Mouse (Mus musculus): ENCODE measurements at regions not wholly inside any gene's neighbourhood (a gene's known extent, or its start where the extent isn't known, plus 50 kb on each side); places are given as distances from the start of the nearest gene placed in this dataset.
A peak's percentile ranks its signal among the peaks of the same experiment; 100 is the strongest.

DNA sequence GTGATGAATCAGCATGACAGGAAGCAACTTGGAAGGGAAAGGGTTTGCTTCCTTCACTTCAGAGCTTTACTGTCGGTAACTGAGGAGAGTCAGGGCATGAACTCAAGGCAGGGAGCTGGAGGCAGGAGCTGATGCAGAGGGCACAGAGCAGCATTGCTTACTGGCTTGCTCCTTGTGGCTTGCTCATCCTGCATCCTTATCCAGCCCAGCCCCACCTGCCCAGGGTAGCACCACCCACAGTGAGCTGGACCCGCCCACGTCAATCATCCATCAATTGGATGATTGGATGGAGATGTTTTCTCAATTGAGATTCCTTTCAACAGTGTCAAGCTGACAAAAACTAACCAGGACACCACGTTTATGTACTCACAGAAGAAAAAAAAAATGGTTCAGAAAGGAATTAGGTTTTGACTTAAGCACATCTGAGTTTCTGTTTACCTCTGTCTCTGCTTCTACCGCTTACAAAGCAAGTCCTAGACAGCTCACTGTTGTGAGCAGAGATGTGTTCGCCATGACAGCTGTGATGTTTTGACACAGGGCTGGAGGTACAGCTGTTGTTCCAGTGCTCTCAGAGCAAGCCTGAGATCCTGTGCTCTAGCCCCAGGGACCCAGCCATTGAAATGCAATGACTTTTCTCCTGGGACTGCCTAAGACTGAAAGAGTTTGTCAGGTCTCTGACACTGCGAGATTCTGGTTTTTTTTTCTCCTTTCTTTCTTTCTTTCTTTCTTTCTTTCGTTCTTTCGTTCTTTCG is 186.6 kb upstream of the Hes1 start:
- no peak for DNase-seq

DNA sequence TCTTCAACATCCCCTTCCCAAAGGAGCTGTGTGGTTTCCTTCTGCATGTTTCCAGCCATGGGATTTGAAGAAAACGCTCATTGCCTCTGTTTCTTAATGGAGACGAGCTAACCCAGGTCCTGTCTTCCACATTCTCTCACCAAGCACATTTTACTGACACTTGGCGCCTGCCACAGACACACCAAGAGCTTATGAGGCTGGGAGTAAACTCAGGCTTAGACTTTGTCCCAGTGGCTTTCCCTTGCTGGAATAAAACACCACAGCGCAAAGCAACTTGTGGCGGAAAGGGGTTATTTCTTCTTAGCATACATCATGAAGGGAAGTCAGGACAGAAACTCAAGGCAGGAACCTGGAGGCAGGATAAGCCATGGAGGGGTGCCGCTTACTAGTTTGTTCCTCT is 184.5 kb upstream of the Hes1 start:
- no peak for DNase-seq

DNA sequence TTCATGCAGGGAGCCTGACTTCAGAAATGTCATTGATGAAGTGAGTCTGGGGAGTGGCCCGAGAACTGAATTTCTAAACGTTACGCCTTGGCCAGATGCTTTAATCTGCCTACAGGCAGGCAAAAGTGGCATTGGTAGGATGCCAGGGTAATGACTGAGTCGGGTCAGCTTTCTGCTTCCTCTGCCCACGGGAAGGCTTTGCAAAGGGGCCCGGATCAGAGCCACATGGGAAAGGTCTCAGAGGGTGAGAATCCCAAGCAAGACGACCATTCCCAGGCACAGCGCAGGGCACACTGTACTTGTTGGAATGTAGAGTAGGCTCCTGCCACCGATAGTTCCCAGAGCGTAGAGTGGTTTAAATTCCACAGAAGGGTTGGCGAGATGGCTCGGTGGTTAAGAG is 182.7 kb upstream of the Hes1 start:
- DNase-seq: no peak

DNA sequence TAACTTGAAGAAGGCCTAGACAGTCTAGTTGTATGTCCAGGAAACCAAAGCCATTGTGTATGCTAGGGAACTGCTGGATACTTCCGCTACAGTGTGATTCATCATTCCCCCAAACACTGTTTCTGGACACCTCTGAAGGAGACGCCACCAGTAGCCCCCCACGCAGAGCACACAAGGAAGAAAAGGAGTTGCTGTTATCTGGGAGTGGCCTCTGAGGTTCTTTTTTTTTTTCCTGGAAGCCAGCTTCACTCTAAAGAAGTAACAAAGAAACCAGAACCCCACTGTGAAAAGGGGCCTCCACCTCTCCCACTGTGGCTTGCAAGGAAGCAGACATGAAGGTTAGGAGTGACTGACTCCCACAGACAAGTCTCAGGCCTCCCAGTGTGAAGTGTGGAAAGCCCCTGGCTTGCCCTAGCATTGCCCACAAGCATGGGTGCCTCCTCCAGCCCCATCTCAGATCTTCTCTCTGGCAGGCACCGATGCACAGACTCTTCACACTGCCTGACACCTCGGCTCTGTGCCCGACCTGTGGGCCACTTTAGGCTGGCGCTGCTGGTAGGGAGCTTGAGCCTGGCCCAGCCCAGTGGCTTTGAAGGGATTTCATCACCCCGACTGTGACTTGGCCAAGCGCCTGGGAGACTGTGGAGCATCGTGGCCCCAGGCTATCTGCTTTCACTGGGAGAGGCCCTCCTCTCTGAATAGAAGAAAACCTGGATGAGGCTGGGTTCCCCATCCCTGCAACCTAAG is 181.8 kb upstream of the Hes1 start:
- DNase-seq: peak; percentile 84

DNA sequence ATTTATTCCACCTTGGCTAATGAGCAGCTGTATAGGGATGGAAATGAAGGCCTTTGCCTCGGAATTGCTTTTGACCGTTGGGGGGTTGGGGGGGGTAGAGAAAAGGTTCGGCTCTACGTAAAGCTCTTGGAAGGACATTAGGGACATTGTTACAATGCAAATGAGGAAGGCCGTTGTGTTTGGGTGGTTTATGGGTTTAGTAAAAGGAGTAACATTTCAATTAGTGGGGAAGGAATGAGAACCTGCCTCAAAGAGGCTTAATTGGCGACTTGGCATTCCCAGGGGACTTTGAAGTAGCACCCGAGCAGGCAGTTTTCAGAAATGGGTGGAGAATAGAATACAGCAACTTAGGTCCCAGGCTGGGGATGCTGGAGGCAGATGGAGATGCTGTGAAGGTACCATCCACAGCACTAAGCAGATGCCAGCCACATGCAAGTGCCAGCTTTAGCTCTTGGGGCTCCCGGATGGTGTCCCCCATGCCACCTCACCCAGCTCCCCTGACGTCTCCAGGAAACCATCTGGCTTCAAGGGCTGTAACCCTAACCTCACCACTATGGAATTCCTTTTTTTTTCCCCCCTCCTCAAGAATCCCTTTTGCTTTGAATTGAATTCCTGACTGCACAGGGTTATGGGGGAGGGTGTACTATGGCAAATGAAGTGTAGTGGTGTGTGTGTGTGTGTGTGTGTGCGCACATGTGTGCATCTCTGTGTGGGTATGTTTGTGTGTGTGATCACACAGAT is 180.8 kb upstream of the Hes1 start:
- DNase-seq: no peak

DNA sequence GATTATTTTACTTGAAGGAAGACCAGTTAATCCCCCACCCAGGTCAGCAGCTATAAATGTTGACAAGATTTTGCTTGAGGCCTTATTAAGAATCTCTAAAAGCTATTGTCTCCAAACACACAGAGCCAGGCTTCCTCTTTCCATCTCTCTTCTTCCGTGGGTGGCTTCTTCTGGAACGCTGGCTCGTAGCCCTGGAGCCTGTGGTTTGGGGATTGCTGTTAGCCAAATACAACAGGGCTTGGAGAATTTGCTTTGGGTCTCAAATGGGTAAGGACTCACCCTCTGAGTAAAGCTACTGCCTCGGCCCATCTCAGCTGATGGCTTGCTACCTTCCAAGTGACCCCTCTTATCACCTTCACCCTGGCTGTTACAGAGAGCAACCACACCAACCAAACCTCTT is 179.3 kb upstream of the Hes1 start:
- DNase-seq: no peak

DNA sequence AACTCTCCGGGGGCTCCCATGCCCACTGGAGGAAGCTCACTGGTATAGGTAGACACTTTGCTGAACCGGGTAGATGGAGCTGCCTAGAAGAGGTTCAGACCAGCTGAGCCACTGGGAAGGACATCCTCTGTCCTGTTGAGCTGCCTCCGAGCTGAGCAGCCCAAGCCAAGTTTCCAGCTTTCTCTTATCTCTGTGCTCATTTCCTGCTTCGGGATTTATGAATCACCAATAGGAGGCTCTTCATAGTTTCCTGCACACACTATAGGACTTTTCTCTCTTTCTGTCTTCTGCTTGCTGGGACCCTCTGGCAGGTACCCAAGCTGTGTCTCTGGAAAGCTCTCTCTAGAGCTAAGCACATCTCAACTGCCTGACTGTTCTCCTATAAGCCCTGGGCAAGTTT is 177.4 kb upstream of the Hes1 start:
- DNase-seq: peak; percentile 31

DNA sequence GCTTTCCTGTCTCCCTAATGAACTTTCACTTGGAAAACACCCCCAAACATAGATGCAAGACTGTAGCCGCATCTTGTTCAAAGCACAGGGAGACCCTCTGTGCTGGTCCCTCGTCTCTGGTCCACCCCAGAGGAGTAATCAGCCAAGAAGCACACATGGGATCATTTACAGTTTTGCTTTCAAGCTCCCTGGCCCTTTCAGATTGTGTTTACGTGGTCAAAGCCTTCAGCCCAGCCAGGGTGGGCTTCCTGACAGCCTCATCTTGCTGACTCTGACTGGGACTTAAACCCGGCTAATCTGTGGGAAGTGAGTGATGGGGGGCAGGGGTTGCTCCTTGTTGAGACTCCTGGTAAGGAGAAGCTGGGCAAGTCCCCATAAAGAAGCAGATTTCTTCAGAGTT is 174.8 kb upstream of the Hes1 start:
- DNase-seq: no peak

DNA sequence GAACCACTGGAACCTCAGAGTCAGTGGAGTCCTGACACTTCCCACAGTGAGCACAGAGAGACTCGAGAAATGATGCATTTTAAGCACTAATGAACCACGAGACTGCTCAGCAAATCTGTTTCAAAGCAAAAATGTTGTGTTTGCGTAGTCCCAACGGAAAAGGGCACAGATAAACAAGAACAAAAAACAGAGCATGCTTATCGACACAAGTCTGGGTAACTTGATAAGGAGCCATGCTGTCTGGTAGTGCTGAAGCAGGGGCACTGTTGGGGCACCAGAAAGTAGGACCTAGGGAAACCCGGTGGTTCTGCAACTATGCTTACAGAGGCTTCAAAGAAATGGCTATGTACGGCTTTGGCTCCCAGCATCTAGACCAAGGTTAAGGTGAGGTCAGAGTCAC is 172.7 kb upstream of the Hes1 start:
- DNase-seq: no peak

DNA sequence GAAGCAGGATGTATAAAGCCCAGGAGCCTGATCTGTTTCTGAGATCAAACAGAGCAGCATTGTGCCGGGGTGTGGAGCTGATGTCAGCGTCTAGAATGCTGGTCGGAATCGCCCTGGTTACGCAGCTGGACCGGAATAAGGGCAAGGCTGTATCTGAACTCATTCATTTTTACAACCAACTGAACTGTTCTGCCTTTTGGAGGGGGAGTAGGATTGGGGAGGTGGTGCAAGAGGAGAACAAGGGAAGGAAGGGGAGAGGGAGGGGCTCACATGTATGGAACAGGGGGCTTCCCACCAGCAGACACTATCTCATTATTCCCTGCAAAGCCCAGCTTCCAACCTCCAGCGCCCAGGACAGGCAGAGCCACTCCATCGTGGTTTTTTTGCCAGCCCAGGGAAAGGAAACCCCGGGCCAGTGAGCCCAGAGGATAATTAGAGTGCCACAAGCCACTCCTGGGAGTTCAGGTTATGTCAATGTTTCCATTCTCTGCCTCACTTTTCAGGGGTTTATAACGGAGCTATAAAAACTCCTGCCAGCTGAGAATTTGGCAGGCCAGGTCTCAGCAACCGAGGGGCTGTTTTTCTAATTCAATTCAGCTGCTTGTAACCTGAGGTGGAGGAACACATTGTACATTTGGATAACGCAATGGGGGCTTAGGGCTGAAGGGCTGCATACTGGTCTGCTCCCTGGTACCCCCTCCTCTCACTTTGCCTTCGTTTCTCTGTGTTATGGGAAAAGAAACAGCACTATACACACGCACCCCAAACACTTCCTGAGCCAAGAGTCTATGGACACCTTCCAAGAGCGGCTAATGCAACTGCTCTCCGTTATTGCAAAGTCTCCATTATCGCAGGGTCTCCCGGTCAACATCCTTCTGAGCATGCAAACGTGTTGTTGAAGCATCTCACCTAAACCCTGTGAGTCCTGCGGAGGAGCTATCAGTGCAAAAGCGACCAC is 170.0 kb upstream of the Hes1 start:
- peak; percentile 38 for DNase-seq

DNA sequence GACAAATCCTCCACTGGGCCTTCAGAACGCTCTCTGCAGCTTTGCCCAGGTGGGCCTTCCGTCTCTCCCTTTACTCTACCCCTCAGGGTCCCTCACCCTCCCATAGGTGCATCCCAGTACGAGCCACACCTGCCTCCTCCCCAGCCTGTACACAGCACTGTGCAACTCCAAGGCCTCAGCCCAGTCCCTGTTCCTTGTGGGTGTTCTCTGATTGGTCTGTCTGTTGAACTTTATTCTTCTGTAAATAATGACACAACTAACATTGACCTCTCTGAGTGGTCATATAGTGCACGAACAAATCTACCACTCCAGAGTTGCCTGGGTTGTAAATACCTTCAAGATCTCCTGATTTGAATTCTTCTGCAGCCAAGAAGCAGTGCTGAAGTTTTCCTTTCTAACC is 167.8 kb upstream of the Hes1 start:
- DNase-seq: no peak

DNA sequence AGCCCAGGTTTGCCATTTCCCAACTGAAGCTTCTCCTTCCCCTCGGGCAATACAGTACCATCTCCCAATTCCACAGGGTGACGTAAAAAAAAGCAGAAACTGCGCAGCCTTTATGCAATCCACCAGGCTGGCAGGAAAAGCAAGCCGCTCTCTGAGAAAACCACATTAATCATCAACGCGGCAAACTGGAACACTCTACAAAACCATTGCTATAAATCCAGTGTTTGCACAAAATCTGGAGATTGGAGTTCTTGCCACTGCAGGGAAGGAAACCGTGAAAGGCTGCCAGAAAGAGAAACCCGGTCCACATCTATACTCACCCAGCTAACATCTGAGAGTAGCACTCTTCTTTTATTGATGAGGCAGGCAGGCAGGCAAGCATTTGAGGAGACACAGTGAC is 160.7 kb upstream of the Hes1 start:
- DNase-seq: peak; percentile 58

DNA sequence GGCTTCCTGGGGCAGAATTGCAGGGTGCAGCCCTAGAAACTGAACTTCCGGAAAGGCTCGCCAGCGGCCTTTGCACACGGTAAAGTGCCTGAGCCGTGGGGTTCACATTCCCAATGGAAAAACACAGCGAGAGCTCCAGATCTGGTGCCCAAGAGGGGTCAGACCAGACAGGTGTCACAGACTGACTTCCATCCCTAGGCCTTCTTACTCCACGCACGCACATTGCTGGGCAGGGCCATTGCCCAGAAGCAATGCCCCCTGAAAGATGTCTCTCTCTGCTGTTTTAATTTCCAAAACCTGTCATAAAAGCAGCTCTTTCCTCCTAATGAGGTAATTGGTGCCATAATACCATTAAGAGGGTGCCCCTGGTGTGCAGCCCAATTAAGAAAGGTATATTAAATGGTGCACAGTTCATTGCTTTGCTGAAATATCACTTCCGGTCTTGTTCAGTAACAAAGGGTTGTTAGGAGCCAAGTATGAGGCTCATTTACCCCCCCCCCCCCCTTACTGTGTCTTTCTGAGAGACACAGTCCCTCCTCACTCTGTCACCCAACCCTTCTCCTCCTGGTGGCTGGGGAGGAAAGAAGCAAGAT is 159.9 kb upstream of the Hes1 start:
- no peak for DNase-seq

DNA sequence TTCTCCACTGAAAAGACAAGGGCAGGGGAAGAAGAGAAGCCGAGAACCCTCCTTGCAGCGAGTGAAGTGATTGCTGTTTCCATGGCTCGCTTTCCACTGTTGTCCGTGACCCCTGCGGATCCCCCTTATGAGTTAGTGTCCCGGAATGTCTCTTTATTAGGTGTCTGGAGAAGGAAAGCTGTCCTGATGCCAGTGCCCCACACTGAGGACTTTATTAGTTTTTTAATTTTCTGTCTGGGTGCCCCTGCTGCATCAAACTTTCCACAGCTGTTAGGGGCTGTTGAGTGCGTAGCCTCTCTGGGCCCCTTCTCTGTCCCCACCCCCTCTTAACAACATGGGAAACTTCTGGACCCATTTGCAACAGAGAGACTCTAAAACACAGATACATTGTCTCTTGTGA is 156.9 kb upstream of the Hes1 start:
- no peak for DNase-seq

DNA sequence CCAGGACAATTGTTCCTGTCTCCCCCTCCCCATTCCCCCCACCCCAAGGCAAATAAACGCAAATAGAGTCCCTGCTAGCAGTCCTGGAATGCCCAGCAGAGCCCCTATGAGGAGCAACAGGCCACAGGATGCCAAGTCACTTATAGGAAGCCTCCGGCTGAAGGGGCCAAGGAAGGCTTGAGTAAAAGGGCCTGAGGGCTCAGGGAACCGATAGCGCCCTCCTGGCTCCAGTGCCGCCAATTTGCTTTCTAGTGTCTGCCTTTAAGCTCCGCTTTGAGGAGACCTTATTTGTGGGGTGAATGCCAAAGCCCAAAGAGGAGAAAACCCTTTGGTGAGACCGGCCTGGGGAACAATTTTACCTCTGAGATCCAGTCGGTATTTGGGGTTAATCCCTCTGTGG is 156.2 kb upstream of the Hes1 start:
- DNase-seq: no peak

DNA sequence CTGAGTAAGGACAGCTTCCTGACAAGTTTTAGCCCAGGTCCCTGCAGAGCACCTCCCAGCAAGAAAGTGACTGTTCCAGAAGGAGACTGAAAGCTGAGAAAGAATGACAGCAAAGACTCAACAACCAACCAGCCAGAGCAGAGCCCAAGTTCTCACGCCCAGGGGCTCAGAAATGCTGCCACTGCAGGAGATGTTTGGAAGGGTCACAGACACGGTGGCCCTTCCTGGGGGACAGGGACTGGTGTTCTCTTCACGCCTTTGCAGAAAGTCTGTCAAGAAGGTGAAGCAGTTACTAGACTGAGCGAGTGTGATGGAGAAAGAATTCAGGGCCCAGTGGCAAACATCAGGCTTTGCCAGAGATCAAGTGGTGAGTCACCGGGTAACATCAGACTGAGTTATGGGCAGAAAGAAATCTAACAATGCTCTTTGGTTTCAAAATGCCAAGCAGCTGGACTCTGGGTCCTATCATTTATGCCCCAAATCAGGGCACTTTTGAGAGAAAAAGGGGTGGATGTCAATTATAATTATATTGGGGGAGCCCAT is 154.2 kb upstream of the Hes1 start:
- DNase-seq: peak; percentile 33

DNA sequence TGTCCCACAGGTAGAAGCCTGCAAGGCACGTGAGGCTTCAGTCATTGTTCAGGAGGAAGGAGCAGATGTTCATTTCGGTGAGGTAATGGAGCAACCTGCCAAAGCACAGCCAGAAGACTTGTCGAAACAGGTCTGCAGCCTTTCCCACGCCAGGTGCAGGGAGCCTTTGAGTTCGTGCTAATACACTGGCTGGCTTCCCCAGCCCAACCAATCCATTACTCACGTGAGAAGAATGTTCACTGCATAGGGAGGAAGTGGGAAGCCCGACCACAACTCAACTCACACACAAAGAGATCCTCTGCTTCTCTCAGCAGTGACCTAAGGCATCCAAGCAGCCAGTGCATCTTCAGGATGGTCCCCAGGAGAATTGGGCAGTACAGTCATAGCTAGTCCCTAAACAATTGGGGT is 153.0 kb upstream of the Hes1 start:
- DNase-seq: no peak

DNA sequence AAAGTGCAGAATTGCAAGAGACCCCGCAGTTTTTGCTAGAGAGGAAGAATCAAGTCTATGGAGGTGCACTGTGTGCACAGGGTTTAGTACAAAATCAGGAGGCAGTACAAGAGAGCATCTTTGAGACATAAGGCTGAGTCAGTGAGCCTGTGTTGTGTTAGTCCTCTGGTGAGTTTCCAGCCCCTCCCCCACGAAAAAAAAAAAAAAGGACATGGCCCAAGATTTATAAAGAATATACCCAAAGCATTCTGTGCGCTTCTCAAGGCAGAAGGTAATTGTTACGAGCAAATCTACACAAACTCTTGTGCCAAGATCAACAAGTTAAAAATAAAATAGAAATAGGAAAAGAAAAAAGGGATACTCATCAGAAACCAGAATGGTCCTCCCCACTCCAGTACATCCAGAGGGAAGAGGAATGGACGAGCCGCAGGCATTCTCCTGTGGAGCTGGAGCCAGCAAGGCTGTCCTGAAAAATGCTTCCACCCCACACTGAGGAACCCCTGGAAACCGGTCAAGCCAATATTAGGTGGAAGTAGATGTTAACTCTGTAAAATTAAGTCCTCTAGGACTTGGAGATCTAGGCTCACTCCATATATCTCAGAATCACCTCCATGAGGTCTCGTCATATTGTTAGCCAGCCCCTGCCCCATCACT is 150.7 kb upstream of the Hes1 start:
- no peak for DNase-seq

DNA sequence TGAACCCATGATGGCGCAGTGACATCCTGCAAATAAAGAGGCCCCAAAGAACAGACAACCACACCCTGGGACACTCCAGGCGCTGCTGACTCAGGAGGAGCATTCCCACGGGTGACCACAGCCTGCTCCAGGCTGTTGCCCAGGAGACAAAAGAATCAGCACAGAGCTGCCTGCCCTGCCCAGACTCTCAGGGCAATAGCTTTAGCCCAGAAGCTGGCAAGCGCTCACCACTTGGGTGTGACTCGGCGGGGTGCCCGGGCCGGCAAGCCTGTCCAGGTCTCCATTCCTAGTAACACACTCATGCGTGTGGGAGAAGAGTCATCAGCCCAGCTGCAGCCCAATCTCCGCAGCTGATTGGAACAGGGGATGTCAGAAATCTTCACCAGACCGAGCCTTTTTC is 148.8 kb upstream of the Hes1 start:
- peak; percentile 86 for DNase-seq

DNA sequence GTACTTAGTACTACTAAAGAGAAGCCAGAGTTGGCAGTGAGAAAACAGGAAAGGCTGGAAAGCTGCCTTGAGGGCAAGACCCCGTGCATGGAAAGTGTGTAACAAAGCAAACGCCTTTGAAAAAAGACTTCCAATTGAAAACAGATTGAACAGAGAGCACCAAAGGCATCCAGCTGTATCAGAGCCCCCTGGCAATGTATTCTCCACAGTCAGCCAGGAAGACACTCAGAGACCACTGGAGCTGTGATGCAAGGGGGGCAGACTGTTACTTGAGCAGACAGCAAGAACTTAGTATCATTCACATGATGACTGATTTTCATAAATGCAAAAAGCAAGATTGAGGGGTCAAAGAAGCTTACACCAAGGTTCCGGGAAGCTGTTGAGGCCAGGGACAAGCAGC is 146.2 kb upstream of the Hes1 start:
- DNase-seq: no peak

DNA sequence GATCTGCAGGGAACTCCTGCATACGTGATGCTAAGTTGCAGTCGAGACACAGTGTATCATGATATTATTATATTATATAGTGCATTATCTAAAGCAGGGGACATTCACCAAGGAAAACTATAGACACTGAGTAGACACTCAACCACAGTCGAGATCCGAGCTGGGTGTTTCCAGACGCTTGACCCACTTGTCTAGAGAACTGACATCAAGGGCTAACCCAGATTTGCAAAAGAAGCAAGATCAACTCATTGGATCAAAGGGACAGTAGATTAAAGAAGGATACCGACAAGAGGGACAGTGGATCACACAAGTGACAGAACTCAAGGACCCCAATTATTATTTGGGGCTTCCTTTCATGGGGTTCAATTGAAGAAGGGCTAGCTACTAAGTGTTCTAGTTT is 145.8 kb upstream of the Hes1 start:
- no peak for DNase-seq

Data from adrenal gland, postnatal 10 days (tissue).